Mouse (Mus musculus) testis, postnatal 14 days (tissue): ENCODE measurements around the gene Asb9.

ENCODE experiments used
- DNase-seq: peaks from one replicate; pipeline ENCODE4 v3.0.0; 2021; ENCODE audit warnings: low spot score

The Asb9 gene

DNA sequence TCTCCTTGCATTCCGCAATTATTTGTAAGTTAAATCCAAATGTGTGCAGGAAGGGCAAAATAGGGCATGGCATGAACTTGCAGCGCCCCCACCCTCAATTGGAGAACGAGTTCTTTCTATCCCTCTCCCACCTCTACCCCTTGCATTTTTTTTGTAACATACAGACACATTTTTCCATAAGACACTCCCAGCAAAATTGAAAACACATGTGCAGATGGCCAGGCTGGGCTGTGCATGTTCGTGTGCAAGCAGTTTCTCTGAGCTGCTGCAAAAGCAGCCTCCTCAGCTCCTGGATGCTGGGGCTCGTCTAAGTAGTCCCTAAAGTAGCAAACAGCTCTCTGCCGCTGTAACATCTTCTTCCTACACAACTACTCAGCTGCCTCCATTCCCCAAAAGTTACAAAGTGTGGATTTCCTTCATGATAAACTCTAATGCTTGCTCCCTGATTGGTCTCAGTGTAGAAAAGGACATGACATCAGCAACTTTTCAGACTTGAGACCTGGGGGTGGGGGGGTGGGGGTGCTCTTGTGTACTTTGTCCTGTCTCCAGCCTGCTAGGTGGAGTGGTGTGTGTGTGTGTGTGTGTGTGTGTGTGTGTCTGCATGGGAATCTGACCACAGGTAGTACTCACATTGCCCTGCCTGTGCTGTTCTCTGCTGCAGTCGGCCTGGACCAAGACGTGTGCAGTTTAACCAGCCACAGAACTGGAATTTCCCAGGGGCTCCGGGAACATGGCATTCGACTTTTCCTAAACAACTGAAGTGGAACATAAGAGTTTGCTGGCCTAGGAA, at the start of gene Asb9:
Asb9 (plus strand) TSS at position 619 of the 790 bp plus-strand sequence.
- DNase-seq = peak; percentile 29

DNA sequence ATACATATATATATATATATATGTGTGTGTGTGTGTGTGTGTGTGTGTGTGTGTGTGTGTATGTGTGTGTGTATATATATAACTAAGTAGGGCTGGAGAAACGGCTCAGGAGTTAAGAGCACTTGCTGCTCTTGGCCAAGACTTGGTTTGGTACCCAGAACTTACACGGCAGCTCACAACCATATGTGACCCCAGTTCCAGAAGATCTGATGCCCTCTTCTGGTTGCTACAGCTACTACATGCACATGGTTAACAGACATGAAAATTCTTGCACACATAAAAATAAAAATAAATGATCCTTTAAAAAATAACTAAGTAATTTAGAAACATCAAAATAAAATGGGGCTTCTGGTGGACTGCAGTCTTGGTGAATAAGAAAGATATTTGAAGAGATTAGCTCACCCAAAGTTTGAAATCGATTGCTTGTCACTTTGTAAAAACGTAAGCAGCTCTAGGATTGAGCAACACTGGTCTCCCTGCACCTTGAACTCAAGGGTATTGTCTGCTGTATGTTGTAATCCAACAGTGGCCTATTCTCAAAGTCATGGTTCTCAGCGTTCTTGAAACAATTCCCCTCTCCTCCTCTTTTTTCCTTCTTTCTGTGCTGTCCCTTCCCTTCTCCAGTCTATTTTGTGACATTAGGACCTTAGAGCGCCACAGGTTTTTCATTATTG, 46.8 kb upstream of the Asb9 start:
- DNase-seq = no peak

DNA sequence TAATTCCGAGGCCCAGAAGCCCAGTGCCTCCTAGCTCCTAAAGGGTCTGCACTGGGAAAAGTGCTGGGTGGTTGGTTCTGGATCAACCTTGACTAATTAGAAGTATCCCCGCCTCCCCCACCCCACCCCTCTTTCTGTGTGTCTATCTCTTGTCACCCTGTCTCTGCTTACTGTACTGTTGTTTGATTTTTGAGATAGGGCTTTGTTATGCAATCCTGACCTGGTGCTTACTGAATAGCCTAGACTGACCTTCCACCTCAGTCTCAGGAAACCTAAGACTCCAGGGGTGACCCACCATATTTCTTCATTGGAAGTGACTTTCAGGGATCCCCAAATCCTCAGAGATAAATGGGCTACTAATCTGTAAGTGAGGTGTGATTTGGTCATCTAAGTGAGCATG, 3.9 kb upstream of the Asb9 start:
- DNase-seq = no peak

DNA sequence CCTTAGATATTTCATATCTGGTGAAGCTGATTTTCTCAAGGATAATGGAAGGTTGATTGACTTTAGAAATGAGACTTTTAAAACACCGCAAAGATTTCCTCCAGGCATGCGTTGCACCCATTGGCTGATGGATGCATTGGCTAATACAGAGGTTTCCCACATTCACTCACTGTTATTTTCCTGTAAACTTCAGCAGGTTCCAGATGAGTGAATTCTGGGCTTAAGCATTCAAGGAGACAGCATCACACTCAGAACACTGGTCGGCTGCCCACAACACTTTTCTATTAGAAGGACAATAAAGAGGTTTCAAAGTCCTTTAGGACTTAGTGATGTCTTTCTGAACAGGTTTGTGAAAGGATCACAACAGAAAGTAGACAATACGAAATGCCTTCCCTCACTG, 941 bp downstream of the Asb9 start:
- DNase-seq = no peak

DNA sequence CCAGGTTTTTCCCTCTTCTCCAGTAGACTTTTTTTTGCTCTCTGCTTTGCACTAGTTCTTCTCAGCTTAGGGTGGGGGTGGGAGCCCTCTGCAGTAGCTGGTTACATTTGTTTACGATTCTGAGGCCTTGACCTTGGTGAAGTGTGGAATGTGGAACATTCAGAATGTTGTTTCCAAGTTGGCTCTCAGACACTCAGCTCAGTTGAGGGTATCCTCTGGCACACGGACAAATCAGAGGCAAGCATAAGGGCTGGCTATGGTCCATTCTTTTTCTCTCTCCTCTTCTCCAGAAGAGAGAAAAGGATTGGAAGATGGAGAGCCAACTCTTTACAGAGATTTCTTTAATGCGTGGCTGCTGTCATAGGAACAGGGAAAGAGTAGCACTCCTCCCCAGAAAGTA, 2.6 kb downstream of the Asb9 start:
- DNase-seq = peak; percentile 13

DNA sequence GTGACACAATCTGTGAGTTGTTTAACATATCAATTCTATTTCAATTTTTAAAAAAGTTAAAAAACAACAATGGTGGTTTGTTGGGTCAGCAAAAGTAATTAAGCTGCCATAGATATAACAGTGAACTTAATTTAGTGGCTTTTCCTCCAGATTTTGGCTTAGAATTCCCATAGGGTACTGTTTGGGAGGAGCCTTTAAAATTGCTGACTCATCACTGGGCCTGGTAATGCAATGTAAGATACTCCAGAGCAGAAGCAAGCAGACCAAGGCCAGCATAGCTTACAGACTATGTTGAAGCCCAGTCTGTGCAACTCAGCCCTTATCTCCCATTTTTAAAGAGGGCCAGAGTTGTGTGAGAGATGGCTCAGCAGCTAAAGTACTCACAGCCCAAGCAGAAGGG, 16.0 kb downstream of the Asb9 start:
- DNase-seq = no peak

DNA sequence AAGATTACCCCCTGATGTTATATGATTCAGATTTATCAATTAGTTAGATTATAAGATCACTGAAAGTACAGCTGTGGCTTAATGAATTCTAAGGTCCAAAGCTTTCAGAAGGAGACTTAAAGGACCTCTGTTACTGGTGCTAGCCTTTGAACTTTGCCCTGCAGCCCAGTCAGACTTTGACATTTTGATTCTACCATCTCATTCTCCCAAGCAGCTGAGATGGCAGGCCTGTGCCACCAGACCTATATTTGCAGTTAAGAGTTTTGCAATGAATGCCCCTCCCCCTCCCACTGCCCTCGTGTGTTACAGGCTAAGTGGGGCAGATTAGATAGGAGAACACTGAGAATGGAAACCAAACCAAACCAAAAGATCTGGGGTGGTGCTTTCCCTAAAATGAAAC, 20.4 kb downstream of the Asb9 start:
- DNase-seq = no peak

DNA sequence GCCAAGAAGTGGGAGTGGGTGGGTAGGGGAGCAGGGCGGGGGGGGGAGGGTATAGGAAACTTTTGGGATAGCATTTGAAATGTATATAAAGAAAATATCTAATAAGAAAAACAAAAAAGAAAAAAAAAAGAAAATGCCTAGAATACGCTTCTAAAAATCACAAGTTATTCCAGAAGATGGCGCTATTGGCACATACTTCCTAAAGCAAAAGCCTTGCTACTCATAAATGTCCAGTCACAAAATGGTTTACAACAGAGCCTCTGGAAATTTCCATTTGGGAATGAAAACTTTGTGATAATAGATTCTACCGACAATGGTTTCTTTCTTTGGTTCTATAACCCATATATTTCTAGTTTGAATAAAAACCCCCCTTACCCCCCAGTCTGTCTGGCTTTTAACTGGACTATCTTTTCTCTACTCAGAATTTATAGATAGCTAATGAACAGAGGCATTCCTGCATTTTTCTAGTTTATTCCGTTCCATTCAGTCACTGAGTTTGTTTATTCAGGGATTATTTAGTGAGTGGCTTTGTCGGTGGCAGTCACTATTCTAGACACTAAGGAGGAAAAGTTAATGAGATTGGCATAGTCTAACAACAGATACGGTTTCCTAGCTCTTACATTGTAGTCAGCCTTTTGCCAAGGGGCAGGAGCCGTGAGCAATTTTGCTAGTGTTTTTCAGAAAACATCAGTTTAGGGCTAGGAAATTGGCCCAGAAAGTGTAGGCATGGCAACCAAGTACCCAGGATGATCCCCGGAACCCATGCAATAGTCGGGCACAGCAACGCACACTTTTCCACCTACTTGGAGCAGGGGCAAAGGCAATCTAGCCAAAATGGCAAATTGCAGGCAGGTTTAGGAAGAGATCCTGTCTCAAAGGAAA, 35.5 kb downstream of the Asb9 start:
- DNase-seq = peak; percentile 3

DNA sequence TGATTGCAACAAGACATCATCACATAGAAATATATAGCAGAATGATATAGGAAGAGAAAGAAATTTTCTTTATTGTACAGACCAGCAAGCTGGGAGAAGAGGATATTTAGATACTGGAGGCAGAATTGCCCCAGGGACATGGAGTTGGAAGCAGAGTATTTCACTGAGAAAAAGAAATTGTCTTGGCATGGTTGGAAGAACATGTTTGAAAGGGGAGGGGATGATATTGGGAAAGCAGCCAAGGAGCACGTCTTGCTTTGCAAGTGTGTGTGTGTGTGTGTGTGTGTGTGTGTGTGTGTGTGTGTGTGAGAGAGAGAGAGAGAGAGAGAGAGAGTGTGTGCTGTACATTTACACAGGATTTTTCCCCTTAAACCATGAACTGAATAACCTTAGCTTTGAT, 64.1 kb downstream of the Asb9 start:
- DNase-seq = no peak

DNA sequence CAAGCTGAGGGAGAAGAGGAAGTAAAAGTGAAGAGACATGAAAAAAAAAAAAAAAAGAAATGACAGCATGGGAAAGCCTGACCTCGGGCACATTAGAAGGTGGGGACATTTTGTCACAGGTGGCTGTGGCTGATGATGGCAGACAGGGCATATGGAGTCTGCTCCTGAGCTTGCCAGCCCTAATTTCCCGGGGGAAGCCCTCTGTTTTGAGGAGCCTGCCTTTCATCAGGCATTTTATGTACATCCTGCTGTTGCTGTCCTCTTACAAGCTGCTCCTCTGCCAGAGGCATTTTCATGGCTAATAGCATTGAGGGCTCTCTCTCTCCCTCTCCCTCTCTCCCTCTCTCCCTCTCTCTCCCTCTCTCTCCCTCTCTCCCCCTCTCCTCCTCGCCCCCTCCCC, 70.8 kb downstream of the Asb9 start:
- no peak for DNase-seq
